Mouse (Mus musculus) left cerebral cortex, postnatal 4 days (tissue): ENCODE measurements around the gene Usp8. TPM values are rescaled to one million over a fixed set of nuclear protein-coding genes. Genes with fewer than 3 reads are reported as not detected.

Experiments
- DNase-seq: peaks from one replicate; pipeline ENCODE4 v3.0.0-alpha.2; 2022
- intact Hi-C: fragments of 180-260 bp; cut with DNase I; formaldehyde crosslinking; loops from one replicate; pipeline ENCODE4 v1.15.1; 2025
- total RNA-seq, 2 experiments: library from RNA; stranded (reverse); gene quantifications; 2 replicates each; pipeline ENCODE4 v1.2.3; 2021

The Usp8 gene
- total RNA-seq, 2 experiments from 2014 or later, result 28.0 to 28.2 TPM

DNA sequence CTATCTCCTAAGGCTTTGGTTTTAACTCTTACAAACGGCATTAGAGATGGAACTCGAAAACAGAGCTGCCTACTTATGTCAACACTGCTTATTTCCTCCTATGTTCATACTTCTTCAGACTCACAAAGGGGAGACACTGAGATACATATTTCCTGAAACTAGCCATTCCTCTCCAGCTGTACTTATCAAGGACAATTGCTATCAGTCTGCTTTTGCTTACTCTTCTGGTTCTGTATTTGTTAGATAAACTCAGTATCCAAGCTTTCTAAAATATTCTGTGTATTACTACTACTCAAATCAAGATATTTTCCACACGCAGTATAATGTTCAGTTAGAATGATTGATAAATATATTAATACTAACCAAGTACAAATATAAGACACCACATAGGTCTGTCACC lies 94.9 kb downstream of the Usp8 start:
- intact Hi-C loops, result loop anchor here (10.0 kb wide), 2 partner anchors 47 to 433 kb away; no protein-coding TSS in a partner anchor
- DNase-seq, result no peak

Other genes with a start within 250 kb of the Usp8 start
- under 1 TPM; 0.14 to 0.16 TPM for gene Atp8b4, start 206.7 kb upstream of the Usp8 start, total RNA-seq
- gene Slc27a2, start 154.9 kb upstream of the Usp8 start, total RNA-seq, result 1 to 10 TPM; 3.5 to 3.6 TPM
- gene Hdc, start 88.0 kb upstream of the Usp8 start, total RNA-seq, result 1 to 10 TPM; 1.1 to 1.5 TPM
- gene Gabpb1, start 31.0 kb upstream of the Usp8 start, total RNA-seq, result 10 to 100 TPM; 27.2 to 28.5 TPM
- gene Usp50, start 76.1 kb downstream of the Usp8 start, total RNA-seq, result not detected
- gene Trpm7, start 168.9 kb downstream of the Usp8 start, total RNA-seq, result 10 to 100 TPM; 44.2 to 46.5 TPM
- gene Sppl2a, start 225.9 kb downstream of the Usp8 start, total RNA-seq, result 10 to 100 TPM; 31.6 to 32.4 TPM